Mouse (Mus musculus) effector memory CD4-positive, alpha-beta T cell, adult 7 months (primary cell): ENCODE data around the gene Rbm47. TPM values are rescaled to one million over a fixed set of nuclear protein-coding genes. Genes with fewer than 3 reads are reported as not detected.

Experiments used
- polyA plus RNA-seq: library from polyadenylated mRNA; unstranded; fragments of 100-300 nt; shearing (Covaris generic); gene quantifications from one replicate; pipeline ENCODE4 v1.2.1, GENCODE M21; 2017

The Rbm47 gene
- 29.6 TPM for polyA plus RNA-seq

GRCm38 (mm10) chr5:66173018-66173417 is at the start of gene Rbm47:
Gene Rbm47, minus strand, starts transcription at chr5:66173118.

GRCm38 (mm10) chr5:66004134-66004925 is 168.6 kb downstream of the Rbm47 start, which contains the start of gene 9130230L23Rik:
Gene 9130230L23Rik, minus strand, starts transcription at chr5:66004285.

Other genes starting within 250 kb of the Rbm47 start
- not detected for gene Chrna9, start 238.2 kb downstream of the Rbm47 start, polyA plus RNA-seq
- 1.2 TPM for gene 9130230L23Rik, start 168.8 kb downstream of the Rbm47 start, polyA plus RNA-seq
- 0.72 TPM for gene Nsun7, start 86.8 kb upstream of the Rbm47 start, polyA plus RNA-seq